Mouse (Mus musculus): ENCODE measurements around the gene Apba3. TPM values are rescaled to one million over a fixed set of nuclear protein-coding genes. Genes with fewer than 3 reads are reported as not detected.
A peak's percentile ranks its signal among the peaks of the same experiment; 100 is the strongest.

The Apba3 gene
- polyA plus RNA-seq, 1 experiment from 2014 or later: 75.2 TPM

GRCm38 (mm10) chr10:81300352-81300907 is 33.7 kb downstream of the Apba3 start:
- Histone ChIP-seq H3K4me1 (replicated peaks; ENCODE audit: control insufficient read depth, insufficient read depth, low read length) (peaks cover 33% of the 10 kb centered on the region; the same call in 1 of the 2 replicates), H3K36me3 (ENCODE audit: control insufficient read depth, insufficient read depth) (0 out of 2 replicates have a peak, but pooled peaks cover 4% of the 10 kb centered on the region), H3K9me3 (ENCODE audit: control insufficient read depth) (no peaks in the 10 kb centered on the region), H3K4me3 (ENCODE audit: low read depth, low read length) (no peak overlapping the region), H3K4me2 (replicated peaks; ENCODE audit: low read depth) (peak overlapping the region; percentile 18), H3K27ac (ENCODE audit: low read depth, low read length) (peak overlapping the region; percentile 70), H3K27me3 (replicated peaks; ENCODE audit: control insufficient read depth, insufficient read depth, low read length) (no peaks in the 10 kb centered on the region), H3K9ac (ENCODE audit: low read depth, low read length) (0 out of 2 replicates have a peak overlapping the region, but pooled peaks have one; percentile 1)
- no peak for TF ChIP-seq CTCF (IDR thresholded peaks at IDR 0.05; ENCODE audit: low read depth)
- ATAC-seq: peak; percentile 50
- WGBS: 66% methylated on average over 9 of the region's 9 CpGs

GRCm38 (mm10) chr10:81301321-81301720 is 34.6 kb downstream of the Apba3 start:
- 76% methylated on average over 9 of the region's 9 CpGs for WGBS
- Histone ChIP-seq H3K36me3 (ENCODE audit: control insufficient read depth, insufficient read depth) (peaks cover 12% of the 10 kb centered on the region), H3K9ac (ENCODE audit: low read depth, low read length) (no peak overlapping the region), H3K4me2 (replicated peaks; ENCODE audit: low read depth) (no peak overlapping the region), H3K27ac (ENCODE audit: low read depth, low read length) (no peak overlapping the region), H3K27me3 (replicated peaks; ENCODE audit: control insufficient read depth, insufficient read depth, low read length) (no peaks in the 10 kb centered on the region), H3K4me3 (ENCODE audit: low read depth, low read length) (no peak overlapping the region), H3K4me1 (replicated peaks; ENCODE audit: control insufficient read depth, insufficient read depth, low read length) (peaks cover 33% of the 10 kb centered on the region; the same call in 1 of the 2 replicates), H3K9me3 (ENCODE audit: control insufficient read depth) (no peaks in the 10 kb centered on the region)
- ATAC-seq: no peak
- TF ChIP-seq CTCF (IDR thresholded peaks at IDR 0.05; ENCODE audit: low read depth): no peak

- no peak for TF ChIP-seq CTCF (IDR thresholded peaks at IDR 0.05; ENCODE audit: low read depth)
- Histone ChIP-seq H3K27me3 (replicated peaks; ENCODE audit: control insufficient read depth, insufficient read depth, low read length) (no peaks in the 10 kb centered on the region), H3K36me3 (ENCODE audit: control insufficient read depth, insufficient read depth) (peaks cover 21% of the 10 kb centered on the region), H3K4me3 (ENCODE audit: low read depth, low read length) (no peak overlapping the region), H3K4me1 (replicated peaks; ENCODE audit: control insufficient read depth, insufficient read depth, low read length) (peaks cover 28% of the 10 kb centered on the region; the same call in 1 of the 2 replicates), H3K27ac (ENCODE audit: low read depth, low read length) (peak overlapping the region; percentile 52; the same call in 1 of the 2 replicates), H3K9ac (ENCODE audit: low read depth, low read length) (no peak overlapping the region), H3K4me2 (replicated peaks; ENCODE audit: low read depth) (peak overlapping the region; percentile 48), H3K9me3 (ENCODE audit: control insufficient read depth) (no peaks in the 10 kb centered on the region)
- ATAC-seq: no peak
- 65% methylated on average over 4 of the region's 4 CpGs for WGBS
Measured at GRCm38 (mm10) chr10:81302288-81302687, 35.5 kb downstream of the Apba3 start.

GRCm38 (mm10) chr10:81302781-81303218 is 36.0 kb downstream of the Apba3 start:
- peaks cover 27% of the 10 kb centered on the region; the same call in 1 of the 2 replicates for H3K4me1 ChIP-seq (replicated peaks; ENCODE audit: control insufficient read depth, insufficient read depth, low read length)
- H3K27me3 ChIP-seq (replicated peaks; ENCODE audit: control insufficient read depth, insufficient read depth, low read length): no peaks in the 10 kb centered on the region
- ATAC-seq: peak; percentile 12; the same call in 1 of the 2 replicates
- peaks cover 26% of the 10 kb centered on the region for H3K36me3 ChIP-seq (ENCODE audit: control insufficient read depth, insufficient read depth)
- 11% methylated on average over 14 of the region's 14 CpGs for WGBS
- H3K4me3 ChIP-seq (ENCODE audit: low read depth, low read length): no peak overlapping the region
- TF ChIP-seq CTCF (IDR thresholded peaks at IDR 0.05; ENCODE audit: low read depth): no peak
- H3K4me2 ChIP-seq (replicated peaks; ENCODE audit: low read depth): peak overlapping the region; percentile 48
- H3K9ac ChIP-seq (ENCODE audit: low read depth, low read length): no peak overlapping the region
- H3K27ac ChIP-seq (ENCODE audit: low read depth, low read length): peak overlapping the region; percentile 52
- no peaks in the 10 kb centered on the region for H3K9me3 ChIP-seq (ENCODE audit: control insufficient read depth)

- 44% methylated on average over 10 of the region's 10 CpGs for WGBS
- Histone ChIP-seq H3K4me3 (ENCODE audit: low read depth, low read length) (no peak overlapping the region), H3K9me3 (ENCODE audit: control insufficient read depth) (no peaks in the 10 kb centered on the region), H3K27me3 (replicated peaks; ENCODE audit: control insufficient read depth, insufficient read depth, low read length) (no peaks in the 10 kb centered on the region), H3K9ac (ENCODE audit: low read depth, low read length) (no peak overlapping the region), H3K4me1 (replicated peaks; ENCODE audit: control insufficient read depth, insufficient read depth, low read length) (peaks cover 25% of the 10 kb centered on the region; the same call in 1 of the 2 replicates), H3K4me2 (replicated peaks; ENCODE audit: low read depth) (peak overlapping the region; percentile 48), H3K27ac (ENCODE audit: low read depth, low read length) (peak overlapping the region; percentile 52; the same call in 1 of the 2 replicates), H3K36me3 (ENCODE audit: control insufficient read depth, insufficient read depth) (peaks cover 31% of the 10 kb centered on the region)
- no peak for TF ChIP-seq CTCF (IDR thresholded peaks at IDR 0.05; ENCODE audit: low read depth)
- no peak for ATAC-seq
Measured at GRCm38 (mm10) chr10:81303258-81303657, 36.5 kb downstream of the Apba3 start.

- Histone ChIP-seq H3K4me2 (replicated peaks; ENCODE audit: low read depth) (0 out of 2 replicates have a peak overlapping the region, but pooled peaks have one; percentile 3), H3K4me1 (replicated peaks; ENCODE audit: control insufficient read depth, insufficient read depth, low read length) (peaks cover 22% of the 10 kb centered on the region; the same call in 1 of the 2 replicates), H3K27ac (ENCODE audit: low read depth, low read length) (no peak overlapping the region), H3K27me3 (replicated peaks; ENCODE audit: control insufficient read depth, insufficient read depth, low read length) (no peaks in the 10 kb centered on the region), H3K9ac (ENCODE audit: low read depth, low read length) (no peak overlapping the region), H3K9me3 (ENCODE audit: control insufficient read depth) (no peaks in the 10 kb centered on the region), H3K36me3 (ENCODE audit: control insufficient read depth, insufficient read depth) (peaks cover 34% of the 10 kb centered on the region), H3K4me3 (ENCODE audit: low read depth, low read length) (no peak overlapping the region)
- no peak for ATAC-seq
- no peak for TF ChIP-seq CTCF (IDR thresholded peaks at IDR 0.05; ENCODE audit: low read depth)
- WGBS: 78% methylated on average over 7 of the region's 7 CpGs
Measured at GRCm38 (mm10) chr10:81303761-81304160, 37.0 kb downstream of the Apba3 start.
